Mouse (Mus musculus) bone marrow macrophage, adult 2 months (primary cell): ENCODE data around the gene Slc22a8. TPM values are rescaled to one million over a fixed set of nuclear protein-coding genes. Genes with fewer than 3 reads are reported as not detected.

Experiments used
- H3K27ac ChIP-seq: 2 replicates; pipeline ENCODE4 v1.5.1; 2012; ENCODE audit warnings: low read depth, low read length; ENCODE audit not compliant: insufficient read depth
- H3K4me1 ChIP-seq: 2 replicates; pipeline ENCODE4 v1.6.1; 2012; ENCODE audit warnings: low read length; ENCODE audit not compliant: control insufficient read depth, insufficient read depth
- H3K4me3 ChIP-seq: 2 replicates; pipeline ENCODE4 v1.5.1; 2012; ENCODE audit warnings: mild to moderate bottlenecking, low read length, moderate library complexity; ENCODE audit not compliant: insufficient read depth
- CTCF ChIP-seq: IDR thresholded peaks from 2 replicates; pipeline ENCODE4 v1.5.1; 2012; ENCODE audit warnings: low read depth, mild to moderate bottlenecking, low read length, moderate library complexity
- POLR2A ChIP-seq: IDR thresholded peaks from 2 replicates; pipeline ENCODE4 v1.6.1; 2012; ENCODE audit warnings: mild to moderate bottlenecking, low read depth, low read length, borderline replicate concordance
- polyA plus RNA-seq: library from polyadenylated mRNA; stranded (reverse); fragments of >200 nt; gene quantifications from 2 replicates; pipeline ENCODE4 v1.2.4, GENCODE M21; 2012; ENCODE audit not compliant: missing spikeins, insufficient read depth, insufficient read length

The Slc22a8 gene
- polyA plus RNA-seq, 1 experiment = not detected

- no peak for TF ChIP-seq CTCF
- no peak for TF ChIP-seq POLR2A
- H3K27ac ChIP-seq = no peak overlapping the region
- H3K4me3 ChIP-seq = no peak overlapping the region
- H3K4me1 ChIP-seq = no peaks in the 10 kb centered on the region
These were observed 3.5 kb downstream of the Slc22a8 start for GRCm38 (mm10) chr19:8594518-8594917.

GRCm38 (mm10) chr19:8597269-8597668 is 6.2 kb downstream of the Slc22a8 start:
- no peaks in the 10 kb centered on the region for H3K4me1 ChIP-seq
- no peak overlapping the region for H3K27ac ChIP-seq
- no peak for TF ChIP-seq POLR2A
- no peak for TF ChIP-seq CTCF
- H3K4me3 ChIP-seq = no peak overlapping the region

DNA sequence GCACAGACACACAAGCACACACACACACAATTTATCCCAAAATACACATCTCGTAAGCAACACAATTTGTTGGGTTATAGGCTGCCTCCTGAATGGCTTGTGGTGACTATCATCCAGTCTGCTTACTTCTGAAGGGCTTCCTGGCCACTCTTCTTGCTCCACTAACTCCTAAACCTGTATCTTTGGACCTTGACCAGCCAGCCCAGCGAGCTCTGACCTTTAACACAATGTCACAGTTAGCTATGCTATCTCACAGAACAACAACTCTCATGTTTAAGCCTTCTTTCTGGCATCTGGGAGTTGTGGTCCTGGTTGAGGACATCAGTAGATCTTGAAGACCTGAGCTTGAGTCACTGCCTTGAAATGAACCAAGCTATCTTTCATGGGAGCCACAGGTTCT is 8.2 kb downstream of the Slc22a8 start:
- H3K4me3 ChIP-seq = no peak overlapping the region
- H3K27ac ChIP-seq = no peak overlapping the region
- H3K4me1 ChIP-seq = no peaks in the 10 kb centered on the region
- TF ChIP-seq POLR2A = no peak
- TF ChIP-seq CTCF = no peak

- no peak overlapping the region for H3K4me3 ChIP-seq
- H3K27ac ChIP-seq = no peak overlapping the region
- TF ChIP-seq POLR2A (no peak), CTCF (no peak)
- no peaks in the 10 kb centered on the region for H3K4me1 ChIP-seq
These were observed 10.9 kb downstream of the Slc22a8 start for GRCm38 (mm10) chr19:8601922-8602321.

- no peak overlapping the region for H3K4me3 ChIP-seq
- TF ChIP-seq POLR2A (no peak), CTCF (no peak)
- no peak overlapping the region for H3K27ac ChIP-seq
- H3K4me1 ChIP-seq = no peaks in the 10 kb centered on the region
These were observed 11.9 kb downstream of the Slc22a8 start for GRCm38 (mm10) chr19:8602914-8603313.

GRCm38 (mm10) chr19:8604536-8605240 is 13.6 kb downstream of the Slc22a8 start:
- TF ChIP-seq CTCF (no peak), POLR2A (no peak)
- Histone ChIP-seq H3K27ac (no peak overlapping the region), H3K4me3 (no peak overlapping the region), H3K4me1 (no peaks in the 10 kb centered on the region)

DNA sequence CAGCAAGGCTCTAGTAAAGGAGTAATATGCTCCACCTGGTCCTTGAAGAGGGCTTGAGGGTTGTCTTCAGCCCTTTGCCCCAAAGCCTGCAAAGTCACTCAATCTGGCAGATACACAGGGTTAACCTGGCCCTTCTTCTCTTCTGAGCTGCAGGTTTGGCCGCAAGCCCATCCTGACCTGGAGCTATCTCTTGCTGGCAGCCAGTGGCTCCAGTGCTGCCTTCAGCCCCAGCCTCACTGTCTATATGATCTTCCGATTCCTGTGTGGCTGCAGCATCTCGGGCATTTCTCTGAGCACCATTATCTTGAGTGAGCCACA is 14.1 kb downstream of the Slc22a8 start:
- H3K4me1 ChIP-seq = no peaks in the 10 kb centered on the region
- H3K27ac ChIP-seq = no peak overlapping the region
- no peak overlapping the region for H3K4me3 ChIP-seq
- no peak for TF ChIP-seq CTCF
- no peak for TF ChIP-seq POLR2A

GRCm38 (mm10) chr19:8611358-8612123 is 20.5 kb downstream of the Slc22a8 start:
- Histone ChIP-seq H3K4me1 (no peaks in the 10 kb centered on the region), H3K4me3 (no peak overlapping the region), H3K27ac (no peak overlapping the region)
- TF ChIP-seq CTCF (no peak), POLR2A (no peak)

DNA sequence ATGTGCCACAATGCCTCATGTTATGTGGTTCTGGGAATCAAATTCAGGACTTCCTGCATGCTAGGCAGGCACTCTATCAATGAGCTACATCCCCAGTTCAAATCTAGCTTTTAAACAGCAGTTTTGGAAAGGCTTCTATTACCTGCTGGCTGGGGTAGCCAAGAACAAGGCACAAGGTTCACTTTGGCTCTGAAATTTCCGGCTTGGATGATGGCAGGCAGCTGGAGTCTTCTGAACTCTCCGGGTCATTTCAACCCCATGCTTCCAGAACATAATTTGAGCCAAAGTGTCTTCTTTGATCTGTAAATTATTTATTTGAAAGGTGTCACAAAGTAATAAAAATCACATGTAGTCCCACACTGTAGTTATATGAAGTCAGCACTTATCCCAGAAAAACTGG is 22.1 kb downstream of the Slc22a8 start:
- H3K4me3 ChIP-seq = no peak overlapping the region
- no peaks in the 10 kb centered on the region for H3K4me1 ChIP-seq
- no peak overlapping the region for H3K27ac ChIP-seq
- TF ChIP-seq CTCF (no peak), POLR2A (no peak)

DNA sequence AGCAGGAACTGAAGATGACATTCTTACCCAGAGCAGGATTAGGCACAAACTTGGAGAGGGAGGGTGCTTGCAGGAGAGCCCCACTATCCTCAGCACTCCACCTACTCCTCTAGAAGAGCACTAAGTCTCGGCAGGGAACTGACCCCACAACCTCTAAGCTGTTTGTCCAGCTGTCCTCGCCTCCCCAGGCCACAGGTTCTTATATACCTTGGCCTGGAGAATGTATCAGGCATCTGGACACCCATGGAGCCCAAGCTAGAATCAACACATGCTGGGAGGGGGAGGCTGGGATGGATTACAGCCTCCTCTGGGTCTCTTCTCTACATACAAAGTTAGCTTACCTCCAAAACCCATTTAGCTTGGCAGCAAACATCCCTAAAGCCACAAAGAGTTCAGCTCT is 23.3 kb downstream of the Slc22a8 start:
- TF ChIP-seq POLR2A (no peak), CTCF (no peak)
- H3K27ac ChIP-seq = no peak overlapping the region
- no peak overlapping the region for H3K4me3 ChIP-seq
- H3K4me1 ChIP-seq = no peaks in the 10 kb centered on the region

GRCm38 (mm10) chr19:8616314-8616713 is 25.3 kb downstream of the Slc22a8 start:
- TF ChIP-seq POLR2A = no peak
- TF ChIP-seq CTCF = no peak
- Histone ChIP-seq H3K4me3 (no peak overlapping the region), H3K27ac (no peak overlapping the region), H3K4me1 (no peaks in the 10 kb centered on the region)
